Mouse (Mus musculus) E14TG2a.4 (cell line): ENCODE results near the gene Slc1a1.

Experiments
- H3K27me3 ChIP-seq: 2 replicates; pipeline ENCODE4 v1.6.1; 2014; ENCODE audit warnings: low read length, control low read depth; ENCODE audit not compliant: insufficient read depth
- H3K36me3 ChIP-seq: 2 replicates; pipeline ENCODE4 v1.6.1; 2014; ENCODE audit warnings: low read length, control low read depth; ENCODE audit not compliant: insufficient read depth
- H3K4me1 ChIP-seq: replicated peaks from 2 replicates; pipeline ENCODE4 v1.6.1; 2014; ENCODE audit warnings: low read depth, low read length, control low read depth
- H3K4me3 ChIP-seq: replicated peaks from 2 replicates; pipeline ENCODE4 v1.5.1; 2014; ENCODE audit warnings: mild to moderate bottlenecking, low read length
- H3K9me3 ChIP-seq: 2 replicates; pipeline ENCODE4 v1.6.1; 2014; ENCODE audit warnings: low read length, control low read depth
- CTCF ChIP-seq: conservative IDR thresholded peaks from 2 replicates; pipeline ENCODE4 v1.5.1; 2014; ENCODE audit warnings: low read length
- NANOG ChIP-seq: IDR thresholded peaks from 2 replicates; pipeline ENCODE4 v1.6.1; 2014; ENCODE audit warnings: borderline replicate concordance, low read length, mixed read lengths
- POU5F1 ChIP-seq: IDR thresholded peaks from 2 replicates; pipeline ENCODE4 v1.6.1; 2014; ENCODE audit warnings: low read length, borderline replicate concordance

Gene Slc1a1

DNA sequence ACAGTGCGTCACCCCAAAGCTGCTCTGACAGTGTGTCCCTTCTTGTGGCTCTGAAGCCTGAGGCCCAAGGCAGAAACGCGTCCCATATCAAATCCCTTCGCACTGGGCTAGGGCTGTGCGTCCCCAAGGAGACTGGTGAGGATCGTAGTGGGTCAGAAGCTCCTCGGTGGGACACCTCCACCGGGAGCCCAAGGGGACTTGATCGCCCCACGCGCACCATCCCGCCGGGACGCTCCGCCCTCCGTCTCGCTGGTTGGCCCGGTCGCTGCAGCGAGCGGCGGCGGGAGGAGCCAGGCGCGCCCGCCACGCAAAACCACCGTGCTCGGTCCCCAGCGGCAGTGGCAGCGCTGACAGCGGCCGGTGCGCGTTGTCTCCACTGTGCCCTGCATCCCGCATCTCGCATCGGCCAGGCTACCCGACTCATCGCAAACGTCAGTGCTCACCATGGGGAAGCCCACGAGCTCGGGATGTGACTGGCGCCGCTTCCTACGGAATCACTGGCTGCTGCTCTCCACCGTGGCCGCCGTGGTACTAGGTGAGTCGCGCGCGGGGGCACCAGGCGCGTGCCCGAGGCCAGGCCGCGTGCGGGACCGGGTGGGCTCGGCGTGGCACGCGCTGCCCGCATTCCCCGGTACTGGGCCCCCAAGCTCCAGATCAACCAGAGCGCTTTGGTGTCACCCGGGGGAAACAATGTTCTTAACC is at the start of gene Slc1a1:
Slc1a1 (plus strand) TSS at position 252 of the 702 bp plus-strand sequence.
- Histone ChIP-seq H3K36me3 (no peaks in the 10 kb centered on the region), H3K4me1 (peaks cover 50% of the 10 kb centered on the region), H3K9me3 (peaks cover 6% of the 10 kb centered on the region; the same call in 1 of the 2 replicates), H3K27me3 (peaks cover 38% of the 10 kb centered on the region), H3K4me3 (peak within 1 kb of the TSS; percentile 83)
- TF ChIP-seq CTCF: no peak
- no peak for TF ChIP-seq POU5F1
- TF ChIP-seq NANOG: no peak

DNA sequence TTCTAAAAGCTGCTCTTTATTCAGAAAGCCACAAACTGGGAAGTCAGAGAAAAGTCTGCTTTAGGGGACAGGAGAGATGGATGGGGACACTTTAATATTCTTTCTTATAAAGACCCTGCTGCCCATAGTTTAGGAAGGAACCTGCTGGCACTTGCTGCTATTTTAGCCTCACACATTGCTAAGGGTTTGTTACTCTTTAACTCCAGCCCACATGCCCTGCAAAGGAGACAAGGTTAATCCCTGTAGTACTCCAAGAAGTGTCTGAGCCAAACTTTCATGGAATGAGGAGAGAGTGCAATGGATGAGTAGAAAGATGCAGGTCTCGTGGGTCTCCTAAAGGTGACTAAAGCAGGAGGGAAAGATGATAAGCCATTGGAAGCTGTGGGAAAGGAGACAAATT is 44.7 kb upstream of the Slc1a1 start:
- H3K27me3 ChIP-seq: no peaks in the 10 kb centered on the region
- H3K36me3 ChIP-seq: no peaks in the 10 kb centered on the region
- peaks cover 5% of the 10 kb centered on the region; the same call in 1 of the 2 replicates for H3K4me1 ChIP-seq
- H3K9me3 ChIP-seq: no peaks in the 10 kb centered on the region
- no peak for TF ChIP-seq CTCF
- TF ChIP-seq NANOG: no peak
- TF ChIP-seq POU5F1: no peak
- no peak overlapping the region for H3K4me3 ChIP-seq

DNA sequence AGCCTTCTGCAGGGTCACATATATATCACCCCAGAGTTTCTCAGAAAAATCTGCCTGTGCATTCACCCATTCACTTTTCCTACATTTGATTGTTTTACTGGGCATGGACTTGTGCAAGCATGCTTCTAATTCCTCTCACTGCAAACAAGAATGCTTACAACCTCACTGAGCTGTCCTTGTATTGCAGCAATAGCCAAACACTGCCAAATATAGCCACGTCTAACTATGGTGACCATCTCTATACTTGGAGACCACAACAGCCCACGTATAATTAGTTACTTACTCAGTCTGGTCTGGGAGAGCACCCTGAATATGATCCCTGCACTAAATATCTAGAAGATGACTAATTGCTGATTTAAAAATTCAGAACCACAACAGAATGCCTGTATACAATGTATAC is 41.5 kb upstream of the Slc1a1 start:
- no peaks in the 10 kb centered on the region for H3K36me3 ChIP-seq
- TF ChIP-seq CTCF: no peak
- H3K4me3 ChIP-seq: no peak overlapping the region
- peaks cover 5% of the 10 kb centered on the region; the same call in 1 of the 2 replicates for H3K4me1 ChIP-seq
- no peaks in the 10 kb centered on the region for H3K27me3 ChIP-seq
- no peaks in the 10 kb centered on the region for H3K9me3 ChIP-seq

DNA sequence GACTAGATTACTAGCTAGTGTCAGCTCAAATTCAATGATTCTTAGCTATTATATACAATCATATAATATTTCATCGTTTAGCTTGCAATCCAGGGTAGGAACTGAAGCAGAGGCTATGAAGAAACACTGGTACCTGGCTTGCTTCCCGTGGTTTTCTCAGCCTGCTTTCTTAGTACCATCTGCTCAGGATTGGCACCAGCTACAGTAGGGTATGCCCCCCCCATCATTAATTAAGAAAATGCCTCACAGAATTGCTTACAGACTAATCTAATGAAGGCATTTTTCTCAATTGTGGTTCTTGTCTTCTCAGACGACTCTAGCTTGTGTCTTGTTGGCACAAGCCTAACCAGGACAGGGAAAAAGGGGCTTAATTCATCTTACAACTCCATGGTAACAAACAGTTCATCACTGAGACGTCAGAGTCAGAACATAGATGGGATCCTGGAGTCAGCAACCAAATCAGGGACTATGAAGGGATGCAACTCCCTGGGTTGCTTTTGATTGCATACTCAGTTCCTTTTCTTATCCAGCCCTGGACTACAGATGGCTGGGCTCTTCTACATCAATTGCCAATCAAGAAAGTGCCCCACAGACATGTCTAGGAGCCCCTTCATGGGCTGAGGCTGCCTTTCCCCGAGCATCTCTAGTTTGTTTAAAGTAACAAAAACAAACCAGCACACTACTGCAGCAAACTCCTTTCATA is 38.6 kb upstream of the Slc1a1 start:
- TF ChIP-seq CTCF (no peak), NANOG (no peak), POU5F1 (no peak)
- no peaks in the 10 kb centered on the region for H3K9me3 ChIP-seq
- H3K4me1 ChIP-seq: no peaks in the 10 kb centered on the region
- H3K36me3 ChIP-seq: no peaks in the 10 kb centered on the region
- H3K27me3 ChIP-seq: peaks cover 3% of the 10 kb centered on the region; the same call in 1 of the 2 replicates
- H3K4me3 ChIP-seq: no peak overlapping the region

DNA sequence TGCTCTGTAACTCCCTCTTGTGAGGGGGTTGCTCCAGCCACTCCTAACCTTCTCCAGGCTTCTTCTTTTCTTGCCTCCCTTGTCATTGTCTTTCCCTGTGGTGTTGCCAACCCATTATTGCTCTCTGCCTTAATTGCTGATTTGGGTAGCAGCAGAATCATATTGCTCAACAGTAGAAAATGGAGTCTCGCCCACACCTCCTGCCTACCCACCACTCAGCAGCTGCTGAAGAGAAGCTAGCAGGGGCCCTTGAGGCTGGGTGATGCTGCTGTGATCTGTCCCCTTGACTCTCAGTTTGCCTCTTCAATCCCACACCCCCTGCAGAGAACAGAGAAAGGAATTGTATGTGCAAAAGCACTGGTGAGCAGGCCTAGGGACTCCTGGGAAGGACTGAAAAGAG is 37.9 kb upstream of the Slc1a1 start:
- Histone ChIP-seq H3K9me3 (no peaks in the 10 kb centered on the region), H3K36me3 (no peaks in the 10 kb centered on the region), H3K27me3 (peaks cover 3% of the 10 kb centered on the region; the same call in 1 of the 2 replicates), H3K4me3 (no peak overlapping the region), H3K4me1 (no peaks in the 10 kb centered on the region)
- TF ChIP-seq CTCF (no peak), NANOG (no peak), POU5F1 (no peak)

DNA sequence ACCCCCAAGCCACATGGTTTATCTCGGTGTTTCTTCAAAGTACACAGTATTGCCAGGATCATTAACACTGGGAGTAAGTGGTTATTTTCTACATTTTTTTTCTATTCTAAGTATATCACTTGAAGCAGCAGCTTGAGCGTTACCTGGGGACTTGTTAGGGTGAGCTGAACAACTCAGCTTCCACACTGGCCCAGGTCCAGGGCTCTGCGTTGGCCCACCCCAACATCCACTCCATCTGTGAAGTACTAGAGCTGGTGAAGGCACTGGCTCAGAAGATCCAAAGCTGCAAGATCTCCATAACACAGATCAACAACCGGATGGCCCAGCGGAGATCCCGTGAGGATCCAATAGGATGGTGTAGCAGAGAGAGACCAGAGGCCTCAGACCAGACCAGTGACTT is 37.2 kb upstream of the Slc1a1 start:
- no peak for TF ChIP-seq NANOG
- TF ChIP-seq CTCF: no peak
- no peak for TF ChIP-seq POU5F1

DNA sequence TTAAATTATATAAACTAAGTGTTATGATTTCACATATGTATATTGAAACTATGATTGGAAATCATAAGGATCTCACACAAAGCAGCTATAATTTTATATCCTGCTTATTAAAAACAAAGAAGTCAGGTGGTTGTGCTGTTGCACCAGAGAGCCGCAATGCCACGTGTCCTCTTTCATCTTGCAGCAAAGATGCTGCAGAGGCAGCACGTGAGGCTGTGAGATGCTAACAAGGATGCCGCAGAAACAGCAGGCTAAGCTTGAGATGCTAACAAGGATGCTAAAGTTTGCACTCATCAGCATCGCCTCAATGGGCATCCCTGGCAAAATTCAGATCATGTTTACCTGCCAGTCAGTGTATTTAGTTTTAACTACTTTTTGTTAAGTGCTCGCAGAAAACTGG is 34.4 kb upstream of the Slc1a1 start:
- H3K4me3 ChIP-seq: no peak overlapping the region
- H3K27me3 ChIP-seq: peaks cover 3% of the 10 kb centered on the region; the same call in 1 of the 2 replicates
- no peaks in the 10 kb centered on the region for H3K4me1 ChIP-seq

More for the DNA sequence above, 37.2 kb upstream of the Slc1a1 start:
- Histone ChIP-seq H3K27me3 (peaks cover 3% of the 10 kb centered on the region; the same call in 1 of the 2 replicates), H3K4me1 (no peaks in the 10 kb centered on the region), H3K9me3 (no peaks in the 10 kb centered on the region), H3K4me3 (no peak overlapping the region), H3K36me3 (no peaks in the 10 kb centered on the region)

DNA sequence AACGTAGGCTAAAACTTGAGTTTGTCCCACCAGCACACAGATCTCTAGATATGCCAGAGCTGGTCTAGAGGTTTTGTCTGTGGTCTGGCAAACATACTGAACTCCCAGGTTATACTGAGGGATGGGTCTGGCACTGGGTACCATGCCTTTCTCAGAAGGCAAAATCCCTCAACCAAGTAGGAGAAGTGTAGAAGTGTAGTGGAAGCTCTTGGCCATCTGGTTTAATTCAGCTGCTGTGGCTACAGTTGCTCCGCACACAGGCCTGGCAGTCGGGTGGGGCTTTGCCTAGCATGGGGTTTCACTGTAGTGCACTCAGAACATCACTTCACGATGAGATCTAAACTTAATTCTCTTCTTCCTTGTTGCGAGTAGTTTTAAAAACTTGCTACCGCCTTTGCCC is 28.6 kb upstream of the Slc1a1 start:
- Histone ChIP-seq H3K4me3 (peak overlapping the region; percentile 63), H3K36me3 (no peaks in the 10 kb centered on the region), H3K4me1 (peaks cover 19% of the 10 kb centered on the region), H3K9me3 (no peaks in the 10 kb centered on the region), H3K27me3 (no peaks in the 10 kb centered on the region)
- TF ChIP-seq POU5F1: no peak
- no peak for TF ChIP-seq NANOG
- no peak for TF ChIP-seq CTCF

More for the DNA sequence above, 34.4 kb upstream of the Slc1a1 start:
- Histone ChIP-seq H3K36me3 (no peaks in the 10 kb centered on the region), H3K9me3 (no peaks in the 10 kb centered on the region)
- TF ChIP-seq NANOG: no peak
- TF ChIP-seq CTCF: no peak
- TF ChIP-seq POU5F1: no peak
